Mouse (Mus musculus) spleen, adult 12 weeks (tissue): Measurements from ENCODE around the gene Sdsl.
"Not testable (repeated sequence)": the region's sequence is repeated elsewhere in the genome, so short reads cannot be mapped to it uniquely, and the experiment has no call there.

Source experiments
- DNase-seq: peaks from one replicate; pipeline ENCODE4 v3.0.0; 2022; ENCODE audit warnings: low spot score

Sdsl gene

DNA sequence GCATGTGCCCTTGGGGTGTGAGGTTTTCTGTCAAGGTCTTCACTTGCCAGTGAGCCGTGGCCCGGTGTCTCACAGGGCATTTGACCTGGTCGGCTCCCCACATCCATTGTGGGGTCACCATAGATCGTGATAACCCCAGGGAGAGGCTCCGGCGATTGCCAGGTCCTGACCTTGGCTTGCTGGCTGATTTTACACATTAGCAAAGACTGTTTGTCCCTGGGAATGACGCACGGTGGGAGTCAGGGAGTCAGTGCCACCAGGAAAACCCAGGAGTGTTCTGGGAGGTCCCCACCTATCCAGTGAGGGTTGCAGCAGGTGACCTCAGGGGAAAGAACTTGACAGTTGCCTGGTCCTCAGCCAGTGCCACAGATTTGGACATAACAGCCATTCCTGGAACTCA is at the start of gene Sdsl:
TSS of gene Sdsl (minus strand) at position 41 of the 400 bp plus-strand sequence.
- DNase-seq: no peak

DNA sequence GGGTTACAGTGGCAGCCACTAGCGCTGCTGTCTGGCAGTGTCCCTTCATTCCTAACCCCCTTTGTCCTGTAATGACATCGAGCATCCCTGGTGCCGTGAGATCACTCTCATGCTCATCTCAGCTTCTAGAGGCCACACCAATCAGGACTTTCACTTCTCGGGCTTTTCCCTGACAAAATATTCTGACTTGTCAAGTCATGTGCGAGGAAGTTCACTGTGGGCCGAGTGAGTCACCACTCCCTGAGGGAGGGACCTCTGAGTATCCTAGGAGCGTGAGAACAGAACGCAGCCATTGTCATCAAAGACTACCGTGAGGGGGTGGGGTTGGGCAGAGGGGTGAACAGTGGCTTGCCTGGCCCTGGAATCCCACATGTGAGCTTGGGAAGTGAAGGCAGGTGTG is 44.9 kb upstream of the Sdsl start:
- DNase-seq: no peak

DNA sequence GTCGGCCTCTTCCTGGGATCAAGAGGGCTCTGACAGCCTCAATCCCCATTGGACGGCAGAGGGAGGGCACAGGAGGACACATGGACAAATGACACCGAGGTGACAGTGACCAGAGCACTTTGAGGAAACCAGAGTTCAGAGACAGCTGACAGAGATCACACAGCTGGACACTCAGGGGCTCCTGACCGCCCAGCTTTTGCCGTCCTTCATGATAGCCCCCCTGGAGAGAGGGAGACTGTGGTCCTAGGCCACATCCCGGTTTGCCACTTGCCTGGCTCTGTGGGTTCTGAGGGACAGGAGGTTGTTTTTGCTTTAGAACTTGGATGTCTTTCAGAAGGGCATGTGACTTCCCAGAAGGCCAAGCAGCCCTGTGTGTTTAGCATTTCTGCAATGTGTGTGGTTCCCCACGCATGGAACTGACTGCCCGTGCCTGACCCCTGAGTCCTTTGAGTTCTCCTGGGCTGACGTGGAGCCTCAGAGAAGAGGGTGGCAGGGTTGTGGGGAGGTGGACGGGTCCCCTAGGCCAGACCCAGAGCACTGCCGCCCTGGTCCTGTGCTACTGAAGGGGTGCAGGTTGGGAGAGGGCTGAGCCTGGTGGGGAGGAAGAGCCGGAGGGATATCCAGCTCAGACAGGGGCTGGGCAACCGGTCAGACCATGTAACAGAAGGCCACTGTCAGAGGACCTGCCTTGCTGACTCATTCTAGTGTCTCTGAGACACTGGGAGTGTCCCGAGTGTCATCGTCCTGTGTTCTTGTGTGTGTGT is 43.8 kb upstream of the Sdsl start:
- no peak for DNase-seq

DNA sequence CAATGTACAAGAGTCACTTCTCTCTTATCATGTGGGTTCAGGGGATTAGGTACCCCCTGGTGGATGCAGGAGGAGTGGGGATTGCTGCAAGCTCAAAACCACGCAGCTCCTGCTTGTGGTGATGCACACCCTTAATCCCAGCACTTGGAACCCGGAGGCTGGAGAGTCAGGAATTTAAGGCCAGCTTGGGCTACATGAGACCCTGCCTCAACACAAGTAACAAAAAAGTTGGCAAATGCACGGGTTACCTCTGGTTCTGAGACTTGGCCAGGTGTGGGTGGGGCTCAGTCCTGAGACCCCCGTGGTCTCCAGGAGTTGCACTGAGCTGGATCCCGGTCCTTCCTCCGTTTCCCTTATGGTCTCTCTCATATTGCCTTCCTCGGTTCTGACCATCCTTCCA is 42.8 kb upstream of the Sdsl start:
- no peak for DNase-seq

DNA sequence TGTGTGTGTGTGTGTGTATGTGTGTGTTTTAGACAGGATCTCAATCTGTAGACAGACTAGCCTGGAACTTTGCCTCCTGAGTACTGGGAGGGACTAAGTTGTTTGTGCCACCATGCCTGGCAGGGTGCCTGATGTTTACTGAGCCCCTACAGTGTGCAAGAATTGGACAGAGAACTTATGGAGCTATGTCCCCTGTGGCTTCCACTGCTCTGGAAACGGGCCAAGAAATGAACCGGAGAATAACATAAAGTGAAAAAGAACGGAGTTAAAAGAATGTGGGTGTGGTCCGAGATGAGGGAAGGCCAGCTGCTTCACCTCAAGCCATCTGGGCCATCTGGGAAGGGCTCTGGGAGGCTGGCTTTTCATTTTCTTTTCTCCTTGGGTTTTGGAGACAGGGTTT is 42.1 kb upstream of the Sdsl start:
- DNase-seq: no peak

DNA sequence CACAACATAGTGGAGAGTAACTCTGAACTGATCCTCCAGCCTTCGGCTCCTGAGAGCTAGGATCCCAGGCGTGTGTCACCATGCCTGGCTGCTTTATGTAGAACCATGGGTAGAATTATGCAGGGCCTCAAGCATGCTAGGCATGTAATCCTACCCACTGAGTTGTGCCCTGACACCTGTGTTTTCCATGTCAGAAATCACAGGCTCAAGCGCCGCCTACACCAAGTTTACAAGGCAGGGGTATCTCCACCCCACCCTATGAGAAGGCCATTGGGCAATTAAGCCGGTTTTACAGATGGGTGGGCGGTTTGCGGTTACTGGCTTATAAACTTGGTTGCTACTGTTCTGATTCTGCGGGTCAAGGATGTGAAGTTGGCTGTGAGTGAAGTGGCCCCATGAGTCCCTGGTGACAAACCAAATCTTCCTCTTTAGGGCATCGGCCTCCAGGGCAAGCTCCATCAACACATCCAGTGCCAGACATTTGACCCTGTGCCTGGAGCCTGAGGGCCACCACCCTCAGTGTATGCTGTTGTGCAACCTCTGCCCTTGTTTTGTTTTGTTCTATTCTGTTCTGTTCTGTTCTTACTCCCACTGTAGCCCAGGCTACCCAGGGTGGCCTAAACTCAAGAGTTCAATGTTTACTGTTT is 41.5 kb upstream of the Sdsl start:
- no peak for DNase-seq

DNA sequence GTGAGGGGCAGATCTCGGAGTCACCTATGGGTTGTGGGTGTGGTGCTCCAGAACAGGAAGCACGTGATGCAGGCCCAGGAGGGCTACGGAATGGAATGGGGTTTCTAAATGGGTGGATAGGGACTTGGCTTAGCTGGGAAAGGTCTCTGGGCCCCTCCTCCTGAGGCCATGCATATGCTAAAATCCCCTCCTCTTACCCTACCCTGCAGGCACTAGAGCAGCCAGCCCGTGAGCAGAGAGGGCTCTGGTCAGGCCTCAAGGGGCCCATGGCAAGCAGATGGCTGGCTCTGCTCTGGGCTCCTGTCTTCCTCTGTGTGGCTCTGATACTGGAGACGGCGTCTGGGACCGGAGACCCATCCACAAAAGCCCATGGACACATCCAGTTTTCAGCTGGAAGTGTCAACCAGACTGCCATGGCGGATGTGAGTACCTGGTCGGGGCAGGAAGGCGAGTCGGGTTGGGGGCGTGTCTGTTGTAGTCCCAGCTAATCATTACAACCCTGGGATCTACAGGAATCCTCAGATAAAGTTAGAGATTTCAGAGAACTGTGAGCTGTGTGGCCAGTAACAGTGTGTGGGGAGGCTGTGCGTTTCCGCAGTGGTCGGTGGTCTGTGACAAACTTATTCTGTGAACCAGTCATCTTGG is 40.4 kb upstream of the Sdsl start:
- DNase-seq: no peak

DNA sequence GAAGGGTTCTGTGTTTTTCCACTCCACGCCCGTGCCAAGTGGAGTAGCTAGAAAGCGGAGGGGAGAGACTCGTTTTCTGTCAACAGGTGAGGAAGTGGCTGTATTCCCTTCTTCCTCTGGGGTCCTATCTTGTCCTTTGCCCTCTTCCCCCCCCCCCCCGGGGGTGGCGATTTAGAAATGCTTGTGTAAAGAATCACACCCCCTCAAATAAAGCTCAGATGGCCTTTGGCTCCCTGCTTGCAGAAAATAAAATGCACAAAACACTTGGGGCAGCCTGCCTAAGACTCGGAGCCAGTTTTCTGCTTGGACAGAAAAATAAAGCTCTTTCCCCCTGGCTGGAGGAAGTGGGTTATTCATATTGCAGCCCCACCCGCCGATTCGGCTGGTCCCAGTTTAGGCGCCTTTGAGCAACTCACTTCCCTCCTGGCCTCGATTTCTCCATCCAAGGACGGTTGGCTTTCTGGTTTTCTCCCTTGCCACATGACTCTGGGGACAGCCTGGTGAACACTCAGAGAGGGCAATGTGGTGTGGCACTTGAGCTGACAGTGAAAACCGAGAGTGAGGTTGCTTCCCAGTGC is 39.1 kb upstream of the Sdsl start:
- DNase-seq: no peak

DNA sequence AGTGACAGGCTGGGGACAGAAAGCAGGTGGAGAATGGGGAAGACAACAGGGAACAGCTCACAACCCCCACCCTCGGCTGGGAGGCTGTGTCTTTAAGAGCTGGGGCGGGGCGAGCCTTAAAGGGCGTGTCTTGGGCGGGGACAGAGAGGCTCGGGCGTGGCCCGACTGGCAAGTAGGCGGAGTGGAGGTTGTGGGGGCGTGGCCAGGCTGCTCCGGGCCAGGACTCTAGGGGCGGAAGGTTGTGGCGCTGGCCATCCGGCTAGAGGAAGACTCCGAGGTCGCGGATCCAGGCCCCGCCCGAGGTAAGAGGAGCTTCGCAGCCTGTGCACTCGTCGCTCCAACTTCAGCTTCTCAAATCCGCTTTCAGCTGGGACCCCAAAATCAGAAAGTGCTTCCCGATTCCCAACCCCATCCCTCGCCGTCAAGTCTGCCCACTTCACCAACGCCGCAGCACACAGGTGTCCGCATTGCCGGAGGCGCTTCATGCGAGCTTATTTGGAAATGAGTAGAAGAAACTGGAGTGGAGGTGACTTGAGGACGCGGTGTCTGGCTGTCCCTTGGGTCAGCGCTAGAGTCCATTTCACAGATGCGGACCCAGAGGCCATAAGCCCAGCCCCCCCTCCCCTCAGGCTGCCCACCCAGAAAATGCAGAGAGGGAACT is 38.5 kb upstream of the Sdsl start, which contains the start of gene Slc8b1:
TSS of gene Slc8b1 (plus strand) at position 187 of the 661 bp plus-strand sequence.
- peak; percentile 88 for DNase-seq

DNA sequence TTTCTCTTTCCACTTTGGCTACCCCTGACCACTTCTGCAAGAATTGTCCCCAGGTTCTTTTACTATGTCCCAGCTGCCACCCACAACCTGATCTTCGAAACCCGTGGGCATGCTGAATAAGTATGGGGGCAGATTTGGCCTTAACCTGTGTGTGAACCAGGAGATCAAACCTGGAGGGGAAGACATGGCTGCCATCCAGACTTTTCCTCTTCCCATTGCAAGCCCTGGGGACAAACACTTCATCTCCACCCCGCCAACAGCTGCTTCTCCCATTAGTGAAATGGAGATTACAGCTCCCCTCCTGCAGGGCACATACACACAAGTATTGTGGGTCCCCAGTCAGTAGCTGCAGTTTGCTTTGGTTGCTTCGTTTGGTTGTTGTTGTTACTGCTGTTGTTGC is 34.7 kb upstream of the Sdsl start:
- DNase-seq: no peak

DNA sequence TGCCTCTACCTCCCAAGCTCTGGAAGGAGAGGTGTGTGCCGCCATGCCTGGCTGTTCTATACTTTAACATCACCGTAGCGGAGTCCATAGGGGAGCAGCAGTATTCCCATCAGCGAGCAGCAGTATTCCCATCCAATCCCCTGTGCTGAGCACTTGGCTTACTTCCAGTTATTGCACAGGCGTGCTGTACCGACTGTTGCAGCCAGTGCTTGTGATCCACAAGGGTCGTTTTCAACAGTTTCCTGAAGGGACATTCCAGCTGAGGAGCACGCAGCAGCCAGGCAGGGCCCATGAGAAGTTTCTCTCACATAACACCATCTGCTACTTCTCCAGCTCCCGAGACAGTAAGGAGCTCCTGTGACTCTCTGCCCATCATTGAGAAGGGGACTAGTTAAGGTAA is 33.9 kb upstream of the Sdsl start:
- DNase-seq: no peak

DNA sequence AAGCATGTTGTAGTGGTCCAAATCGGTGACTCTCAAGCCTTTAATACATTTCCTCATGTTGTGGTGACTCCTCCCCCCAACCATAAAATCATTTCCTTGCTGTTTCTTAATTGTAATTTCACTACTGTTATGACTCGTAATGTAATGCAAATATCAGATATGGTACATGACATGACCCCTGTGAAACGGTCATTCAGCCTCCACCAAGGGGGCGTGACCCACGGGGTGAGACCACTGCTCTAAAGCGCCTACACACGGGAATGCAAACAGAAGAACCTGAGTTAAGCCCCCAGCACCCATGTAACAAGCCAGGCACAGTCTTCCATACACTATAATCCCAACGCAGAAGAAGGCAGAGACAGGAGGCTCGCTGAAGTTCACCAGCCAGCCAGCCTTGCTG is 33.2 kb upstream of the Sdsl start:
- no peak for DNase-seq

DNA sequence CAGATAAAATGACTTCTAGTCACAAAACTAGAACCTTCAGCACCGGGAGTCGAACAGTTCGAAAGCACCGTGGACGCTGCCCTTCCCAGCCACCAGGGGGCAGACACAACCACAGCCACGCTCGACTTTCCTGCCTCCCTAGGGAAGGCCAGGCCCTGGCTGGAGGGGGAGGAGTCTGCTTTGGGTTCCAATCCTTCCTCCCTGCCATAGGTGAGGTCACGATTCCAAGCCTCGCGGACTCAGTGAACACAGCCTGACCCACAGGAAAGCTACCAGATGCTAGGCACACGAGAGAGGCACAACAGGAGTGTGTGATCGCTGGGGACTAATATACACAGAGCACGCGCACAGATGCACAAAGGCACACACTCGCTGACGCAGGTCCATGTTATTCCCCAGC is 32.8 kb upstream of the Sdsl start:
- peak; percentile 59 for DNase-seq

DNA sequence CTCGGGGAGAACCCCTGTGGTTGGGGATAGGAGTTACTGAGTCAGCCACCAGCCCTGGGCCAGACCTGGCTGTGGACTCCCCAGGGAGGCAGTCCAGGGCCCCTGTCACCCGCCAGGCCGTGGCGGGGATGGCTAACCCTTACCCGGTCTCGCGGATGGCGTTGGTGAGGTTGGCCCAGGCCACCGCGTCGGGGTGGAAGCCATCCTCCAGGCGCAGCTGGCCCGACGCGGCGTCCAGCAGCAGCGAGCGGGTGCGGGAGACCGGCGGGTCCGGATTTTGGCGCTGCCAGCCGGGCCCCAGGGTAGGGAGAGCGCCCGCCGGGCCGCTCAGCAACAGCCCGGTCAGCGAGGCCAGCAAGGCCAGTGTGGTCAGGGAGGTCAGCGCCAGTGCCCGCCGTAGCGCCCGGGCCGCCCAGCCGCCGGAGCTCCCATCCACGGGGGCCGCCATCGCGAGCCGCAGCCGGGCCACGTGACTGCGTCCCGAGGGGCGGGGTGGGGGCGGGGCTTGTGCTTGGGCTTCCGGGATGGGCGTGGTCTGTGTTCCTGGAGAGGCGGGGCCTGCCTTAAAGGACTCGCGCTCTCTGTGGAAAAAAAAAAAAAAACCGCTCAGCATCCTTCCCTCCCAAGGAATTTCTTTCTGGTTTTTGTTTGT is 30.7 kb upstream of the Sdsl start, which contains the start of gene Plbd2:
TSS of gene Plbd2 (minus strand) at position 482 of the 652 bp plus-strand sequence.
- DNase-seq: peak; percentile 69

DNA sequence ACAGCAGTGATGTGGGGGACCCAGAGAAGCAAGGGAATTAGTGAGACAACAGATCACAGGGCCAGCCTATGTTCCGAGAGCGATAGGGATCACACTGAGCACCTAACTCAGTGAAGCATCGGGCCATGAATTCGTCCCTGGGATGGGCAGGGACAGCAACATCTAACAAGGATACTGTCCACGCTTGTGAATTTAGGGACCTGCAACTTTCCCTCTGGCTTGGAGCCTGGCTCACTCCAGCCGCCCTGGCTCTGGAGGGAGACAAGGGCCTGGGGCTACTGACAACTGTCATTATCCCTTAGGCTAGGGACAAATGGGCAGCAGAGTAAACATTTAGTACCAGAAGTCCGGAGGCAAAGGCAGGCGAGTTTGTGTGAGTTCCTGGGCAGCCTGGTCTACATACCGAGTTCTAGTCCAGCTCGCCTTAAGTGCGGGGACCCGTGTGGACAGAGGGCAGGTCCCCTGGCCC is 30.1 kb upstream of the Sdsl start:
- DNase-seq: peak; percentile 12

DNA sequence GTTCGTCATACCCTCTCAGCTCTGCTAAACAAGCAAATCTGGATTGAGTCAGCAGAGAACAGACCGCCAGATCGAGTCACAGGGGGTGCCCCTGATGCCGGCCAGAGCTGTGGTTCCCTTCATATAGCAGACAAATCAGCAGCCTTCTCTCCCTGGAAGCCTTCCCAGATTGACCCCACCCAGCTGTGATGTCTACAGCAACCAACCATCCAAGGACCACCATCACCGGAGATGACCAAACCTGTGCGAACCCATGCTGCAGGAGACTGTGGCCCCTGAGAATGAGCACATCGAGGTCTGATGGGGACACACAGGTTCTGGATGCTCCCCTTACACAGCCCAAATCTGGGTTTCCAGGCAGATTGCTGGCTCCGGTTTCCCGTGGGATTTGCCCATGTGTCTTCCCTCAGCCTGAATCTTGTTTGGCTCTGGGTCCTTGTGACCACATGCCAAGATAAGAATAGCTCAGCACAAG is 29.6 kb upstream of the Sdsl start:
- DNase-seq: no peak

DNA sequence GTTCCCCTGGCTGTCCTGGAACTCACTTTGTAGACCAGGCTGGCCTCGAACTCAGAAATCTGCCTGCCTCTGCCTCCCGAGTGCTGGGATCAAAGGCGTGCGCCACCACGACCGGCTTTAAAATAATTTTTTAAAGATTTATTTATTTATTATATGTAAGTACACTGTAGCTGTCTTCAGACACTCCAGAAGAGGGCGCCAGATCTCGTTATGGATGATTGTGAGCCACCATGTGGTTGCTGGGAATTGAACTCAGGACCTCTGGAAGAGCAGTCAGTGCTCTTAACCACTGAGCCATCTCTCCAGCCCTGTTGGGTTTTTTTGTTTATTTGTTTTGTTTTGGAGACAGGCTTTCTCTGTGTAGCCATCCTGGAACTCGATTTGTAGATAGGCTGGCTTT is 28.0 kb upstream of the Sdsl start:
- DNase-seq: not testable (repeated sequence)

DNA sequence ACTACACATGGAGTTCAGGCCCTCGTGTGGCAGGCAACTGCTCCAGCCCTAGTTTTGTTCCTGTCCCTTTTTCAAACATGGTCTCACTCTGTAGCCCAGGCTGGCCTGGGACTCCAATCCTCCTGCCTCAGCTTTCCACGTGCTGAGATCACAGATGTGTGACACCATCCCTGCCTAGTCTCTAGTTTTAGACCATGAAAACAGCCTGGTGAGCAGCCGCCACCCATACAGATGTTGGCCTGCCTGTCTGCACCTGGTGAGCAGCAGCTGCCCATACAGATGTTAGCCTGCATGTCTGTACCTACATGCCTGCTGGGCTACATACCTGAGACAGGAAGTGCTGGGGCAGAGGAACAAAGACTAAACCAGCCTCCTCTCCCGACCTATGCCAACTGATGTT is 26.6 kb upstream of the Sdsl start:
- no peak for DNase-seq

DNA sequence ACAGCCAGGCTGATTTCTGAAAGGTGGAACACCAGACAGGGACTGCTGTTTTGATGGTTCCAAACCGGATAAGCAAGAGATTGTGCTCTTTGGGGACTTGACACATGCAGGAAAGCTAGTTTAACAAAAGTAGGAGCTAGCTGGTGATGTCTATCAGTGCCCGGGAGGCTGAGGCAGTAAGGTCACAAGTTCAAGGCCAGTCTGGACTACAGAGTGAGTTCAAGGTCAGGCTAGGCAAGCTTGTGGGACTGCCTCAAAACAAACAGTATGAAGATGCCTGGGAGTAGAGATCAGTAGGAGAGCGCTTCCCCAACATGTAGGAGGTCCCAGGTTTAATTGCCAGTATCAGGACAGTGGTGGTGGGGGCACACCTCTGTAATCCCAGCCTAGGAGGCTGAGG is 24.5 kb upstream of the Sdsl start:
- no peak for DNase-seq

DNA sequence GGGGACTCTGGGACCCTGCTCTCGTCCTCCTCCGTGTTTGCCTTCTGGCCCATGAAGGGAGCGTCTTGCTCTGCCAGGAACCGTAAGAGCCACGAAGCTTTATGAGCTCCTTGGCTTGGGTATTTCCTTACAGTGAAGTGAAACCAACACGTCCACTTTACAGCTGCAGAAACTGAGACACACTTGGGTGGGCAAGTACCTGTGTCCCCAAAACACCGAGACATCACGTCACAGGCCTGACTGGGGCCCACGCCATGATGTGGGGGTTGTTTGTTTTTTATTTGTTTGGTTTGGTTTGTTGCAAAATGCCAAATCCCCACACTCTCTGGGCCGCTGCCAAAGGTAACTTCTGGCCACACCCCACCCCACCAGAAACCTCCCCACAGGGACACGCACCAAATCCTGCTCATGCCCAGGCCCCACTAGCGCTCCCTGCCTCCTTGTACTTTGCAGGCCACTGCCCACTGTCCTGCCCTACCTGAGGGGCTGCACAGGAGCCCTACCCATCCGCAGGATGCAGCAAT is 23.2 kb upstream of the Sdsl start:
- DNase-seq: no peak

DNA sequence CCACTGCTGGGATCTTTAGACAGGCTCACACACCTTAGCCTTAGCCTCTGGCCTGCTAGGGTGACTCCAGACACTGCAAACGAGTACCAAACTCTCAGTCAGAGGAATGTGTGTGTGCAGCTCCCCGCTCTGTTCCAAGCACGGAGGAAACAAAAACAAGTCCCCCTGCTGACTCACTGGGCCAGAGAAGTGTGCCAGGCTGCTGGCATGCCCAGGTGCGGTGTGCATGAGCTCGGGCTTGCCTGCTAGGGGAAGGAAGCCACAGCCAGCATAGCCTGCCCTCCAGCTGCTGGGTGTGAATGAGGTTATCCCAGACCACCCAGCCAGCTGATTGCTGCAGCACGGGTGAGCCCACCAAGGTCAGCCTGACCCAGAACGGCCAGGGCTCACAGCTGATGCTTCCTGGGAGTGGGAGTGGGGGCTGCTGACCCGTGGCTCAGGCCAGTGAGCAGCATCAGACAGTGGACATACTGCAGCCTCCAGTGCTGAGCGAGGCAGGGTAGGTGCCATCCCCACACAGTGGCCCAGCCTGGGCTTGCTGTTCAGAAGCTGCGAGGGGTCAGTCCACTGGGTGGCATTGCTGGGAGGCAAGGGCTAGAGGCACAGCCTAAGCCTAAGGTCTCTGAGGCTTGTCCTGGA is 22.6 kb upstream of the Sdsl start:
- no peak for DNase-seq
